ENCODE assay signal across 8 mouse cellular contexts in the genomic region with DNA sequence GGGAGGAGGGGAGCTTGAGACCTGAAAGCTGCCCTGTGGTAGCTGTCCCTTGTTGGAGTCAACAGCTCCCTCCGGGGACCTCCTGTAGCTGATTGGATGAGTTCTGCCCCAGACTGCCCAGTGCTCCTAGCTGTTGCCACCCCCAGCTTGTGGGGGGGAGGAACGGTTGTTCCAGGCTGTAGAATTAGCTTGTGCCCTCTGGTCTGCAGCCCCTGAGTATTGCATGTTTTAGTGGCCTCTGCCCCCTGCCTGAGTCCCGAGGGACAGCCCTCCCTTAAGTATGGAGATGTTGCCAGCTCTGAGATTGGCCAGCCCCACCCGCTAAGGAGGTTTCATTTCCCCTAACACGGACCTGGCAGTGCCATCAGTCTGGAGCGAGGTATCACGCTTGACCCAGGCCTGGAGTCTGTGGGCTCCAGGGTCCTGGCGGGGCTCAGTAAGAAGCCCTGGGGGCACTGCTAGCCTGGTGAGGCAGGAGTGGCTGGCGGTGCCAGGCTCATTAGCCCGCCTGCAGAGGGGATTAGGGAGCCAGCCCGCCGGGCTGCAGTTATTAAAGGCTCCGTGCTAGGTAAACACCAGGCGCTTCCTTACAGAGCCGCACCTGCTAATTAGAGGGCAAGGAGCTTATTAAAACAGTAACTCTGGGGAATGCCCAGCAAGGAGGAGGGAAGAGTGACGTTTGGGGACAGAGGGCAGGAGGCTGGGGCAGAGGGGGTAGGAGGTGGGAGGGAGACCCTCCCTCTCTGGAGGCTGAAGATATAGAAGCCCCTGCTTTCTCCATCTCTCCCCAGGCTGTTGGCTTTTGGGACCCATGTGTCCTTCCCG.
DNase-seq lines count a peak whose midpoint lies in the region; ATAC-seq and TF ChIP-seq lines count a peak whose summit lies in the region.

No protein-coding gene starts in this region.

- H3K4me2 ChIP-seq in kidney, embryonic 15.5 days, result peak overlapping the region; percentile 45
- peak overlapping the region; percentile 42 for H3K4me2 ChIP-seq in heart, embryonic 16.5 days (ENCODE audit: low read depth, low read length)
- peak overlapping the region; percentile 68 for H3K4me2 ChIP-seq in liver, postnatal 0 days (ENCODE audit: low read depth, low read length)

- no peak overlapping the region for H3K4me3 ChIP-seq in kidney, embryonic 15.5 days (replicated peaks)
- H3K4me3 ChIP-seq in heart, embryonic 16.5 days (ENCODE audit: low read length), result peak overlapping the region; percentile 3
- peak overlapping the region; percentile 17 for H3K4me3 ChIP-seq in liver, postnatal 0 days (ENCODE audit: low read depth, low read length)

- WGBS in kidney, embryonic 15.5 days, result 11% methylated on average over 17 of the region's 17 CpGs
- 23% methylated on average over 17 of the region's 17 CpGs for WGBS in heart, embryonic 16.5 days
- 9% methylated on average over 17 of the region's 17 CpGs for WGBS in liver, postnatal 0 days (ENCODE audit: insufficient replicate concordance)

- intact Hi-C loops in left cerebral cortex, postnatal 25 days (cut with DNase I), result no loop called here

- H3K36me3 ChIP-seq in kidney, embryonic 15.5 days, result no peaks in the 10 kb centered on the region
- no peaks in the 10 kb centered on the region for H3K36me3 ChIP-seq in heart, embryonic 16.5 days (ENCODE audit: control insufficient read depth, insufficient read depth)
- no peaks in the 10 kb centered on the region for H3K36me3 ChIP-seq in liver, postnatal 0 days (replicated peaks; ENCODE audit: insufficient read depth, low read length)

- TF ChIP-seq EP300 in liver, postnatal 0 days (IDR thresholded peaks at IDR 0.05; ENCODE audit: low read depth), result no peak

- no peak for DNase-seq in kidney, adult 11 months
- peak; percentile 46 for DNase-seq in cerebellum, adult 9-10 months
- DNase-seq in liver, postnatal 0 days, result peak; percentile 59
- DNase-seq in retina, postnatal 1 day, result peak; percentile 91
- DNase-seq in layer of hippocampus, adult 8-10 months (ENCODE audit: low spot score in 2 of 2), result no peak
- DNase-seq in left cerebral cortex, postnatal 25 days (ENCODE audit: low spot score in 2 of 2), result no peak

- no peak for TF ChIP-seq CTCF in liver, postnatal 0 days (IDR thresholded peaks at IDR 0.05; ENCODE audit: low read depth)

- 0 out of 2 replicates have a peak, but pooled peaks cover 3% of the 10 kb centered on the region for H3K27me3 ChIP-seq in kidney, embryonic 15.5 days
- no peaks in the 10 kb centered on the region for H3K27me3 ChIP-seq in heart, embryonic 16.5 days (ENCODE audit: control insufficient read depth, insufficient read depth, low read length)
- no peaks in the 10 kb centered on the region for H3K27me3 ChIP-seq in liver, postnatal 0 days (ENCODE audit: insufficient read depth, low read length)

- H3K4me1 ChIP-seq in kidney, embryonic 15.5 days, result peaks cover 63% of the 10 kb centered on the region
- H3K4me1 ChIP-seq in heart, embryonic 16.5 days (ENCODE audit: control insufficient read depth, insufficient read depth, low read length), result peaks cover 51% of the 10 kb centered on the region
- peaks cover 31% of the 10 kb centered on the region for H3K4me1 ChIP-seq in liver, postnatal 0 days (ENCODE audit: insufficient read depth)

- ATAC-seq in kidney, embryonic 15.5 days (replicated peaks; ENCODE audit: low FRiP score), result 0 out of 2 replicates have a peak, but pooled peaks have one; percentile 10
- ATAC-seq in heart, embryonic 16.5 days (replicated peaks; ENCODE audit: extremely low read depth, insufficient read depth, low FRiP score), result no peak
- ATAC-seq in liver, postnatal 0 days, result peak; percentile 22; the same call in 1 of the 2 replicates

- 0 out of 2 replicates have a peak overlapping the region, but pooled peaks have one; percentile 2 for H3K9ac ChIP-seq in kidney, embryonic 15.5 days
- H3K9ac ChIP-seq in heart, embryonic 16.5 days (ENCODE audit: low read length), result peak overlapping the region; percentile 24; the same call in 1 of the 2 replicates
- H3K9ac ChIP-seq in liver, postnatal 0 days (replicated peaks), result peak overlapping the region; percentile 34; the same call in 1 of the 2 replicates

- H3K9me3 ChIP-seq in kidney, embryonic 15.5 days (replicated peaks), result no peaks in the 10 kb centered on the region
- H3K9me3 ChIP-seq in heart, embryonic 16.5 days (replicated peaks; ENCODE audit: control insufficient read depth, low read length), result no peaks in the 10 kb centered on the region
- H3K9me3 ChIP-seq in liver, postnatal 0 days (ENCODE audit: low read length), result no peaks in the 10 kb centered on the region; the same call in 1 of the 2 replicates

- H3K27ac ChIP-seq in kidney, embryonic 15.5 days, result peak overlapping the region; percentile 75
- peak overlapping the region; percentile 37 for H3K27ac ChIP-seq in heart, embryonic 16.5 days (ENCODE audit: low read length)
- H3K27ac ChIP-seq in liver, postnatal 0 days (ENCODE audit: low read depth), result peak overlapping the region; percentile 66

Comparison
In these comparisons a context has a peak if more than half of its experiments do, and no peak if none do; other contexts are left out.
1. DNase-seq: peak in cerebellum, adult 9-10 months (single experiment), liver, postnatal 0 days (single experiment) and retina, postnatal 1 day (single experiment); none in kidney, adult 11 months (single experiment), layer of hippocampus, adult 8-10 months (0 of 2) and left cerebral cortex, postnatal 25 days (0 of 2).
2. Peak in every context shown above with its lines, with median percentiles within 50 percentile points of each other: H3K27ac ChIP-seq, H3K4me2 ChIP-seq and H3K9ac ChIP-seq.